In genomic region chr4:140246180-140247005, GRCm38 (mm10) we compare ENCODE assay signal across 8 mouse cellular contexts. TPM values are rescaled to one million over a fixed set of nuclear protein-coding genes. Genes with fewer than 3 reads are reported as not detected.
A peak's percentile ranks its signal among the peaks of the same experiment; 100 is the strongest.
DNase-seq lines count a peak whose midpoint lies in the region; ATAC-seq and TF ChIP-seq lines count a peak whose summit lies in the region.

Igsf21 (minus strand) TSS chr4:140246784.

- H3K27me3 ChIP-seq in lung, embryonic 16.5 days (ENCODE audit: control insufficient read depth, insufficient read depth, low read depth, low read length), result peaks cover 72% of the 10 kb centered on the region
- peaks cover 65% of the 10 kb centered on the region for H3K27me3 ChIP-seq in hindbrain, embryonic 14.5 days (ENCODE audit: control insufficient read depth, insufficient read depth, low read length)
- peaks cover 98% of the 10 kb centered on the region for H3K27me3 ChIP-seq in liver, embryonic 12.5 days (replicated peaks)
- peaks cover 24% of the 10 kb centered on the region; the same call in 1 of the 2 replicates for H3K27me3 ChIP-seq in stomach, postnatal 0 days (ENCODE audit: control insufficient read depth, insufficient read depth, low read length)

- H3K4me2 ChIP-seq in lung, embryonic 16.5 days (ENCODE audit: low read depth, low read length), result peak within 1 kb of the TSS; percentile 18; the same call in 1 of the 2 replicates
- H3K4me2 ChIP-seq in hindbrain, embryonic 14.5 days (replicated peaks), result peak within 1 kb of the TSS; percentile 94
- peak within 1 kb of the TSS; percentile 24; the same call in 1 of the 2 replicates for H3K4me2 ChIP-seq in liver, embryonic 12.5 days
- peak within 1 kb of the TSS; percentile 20; the same call in 1 of the 2 replicates for H3K4me2 ChIP-seq in stomach, postnatal 0 days (replicated peaks; ENCODE audit: low read depth)

- TF ChIP-seq CTCF in stomach, postnatal 0 days (IDR thresholded peaks at IDR 0.05; ENCODE audit: low read depth), result no peak

- DNase-seq in adrenal gland, adult (ENCODE audit: inconsistent age in 2 of 2, low spot score in 1 of 2), result peak; percentile 8 to 28
- DNase-seq in adrenal gland, adult 18-20 months (ENCODE audit: low spot score in 2 of 2), result no peak
- DNase-seq in lung, postnatal 36 days, result no peak
- DNase-seq in hindbrain, embryonic 14.5 days (ENCODE audit: low spot score), result peak; percentile 58
- DNase-seq in stomach, postnatal 0 days (ENCODE audit: low spot score), result peak; percentile 20

- no peak within 1 kb of the TSS for H3K27ac ChIP-seq in lung, embryonic 16.5 days (ENCODE audit: low read length)
- peak within 1 kb of the TSS; percentile 79 for H3K27ac ChIP-seq in hindbrain, embryonic 14.5 days
- no peak within 1 kb of the TSS for H3K27ac ChIP-seq in liver, embryonic 12.5 days
- H3K27ac ChIP-seq in stomach, postnatal 0 days (replicated peaks), result no peak within 1 kb of the TSS

- H3K36me3 ChIP-seq in lung, embryonic 16.5 days (ENCODE audit: control insufficient read depth, insufficient read depth, low read length), result no peaks in the 10 kb centered on the region
- no peaks in the 10 kb centered on the region for H3K36me3 ChIP-seq in hindbrain, embryonic 14.5 days (replicated peaks; ENCODE audit: control insufficient read depth, insufficient read depth)
- H3K36me3 ChIP-seq in liver, embryonic 12.5 days, result no peaks in the 10 kb centered on the region
- H3K36me3 ChIP-seq in stomach, postnatal 0 days (ENCODE audit: control insufficient read depth, insufficient read depth, low read length), result no peaks in the 10 kb centered on the region

- no peak within 1 kb of the TSS for H3K9ac ChIP-seq in lung, embryonic 16.5 days (ENCODE audit: low read length)
- peak within 1 kb of the TSS; percentile 73 for H3K9ac ChIP-seq in hindbrain, embryonic 14.5 days
- H3K9ac ChIP-seq in liver, embryonic 12.5 days, result no peak within 1 kb of the TSS
- no peak within 1 kb of the TSS for H3K9ac ChIP-seq in stomach, postnatal 0 days (ENCODE audit: low read length)

- TF ChIP-seq EP300 in stomach, postnatal 0 days (optimal IDR thresholded peaks at IDR 0.05), result no peak

- under 1% methylated on average over 72 of the region's 90 CpGs for WGBS in lung, embryonic 16.5 days
- WGBS in hindbrain, embryonic 14.5 days, result under 1% methylated on average over 68 of the region's 90 CpGs
- 4% methylated on average over 52 of the region's 90 CpGs for WGBS in liver, embryonic 12.5 days (ENCODE audit: insufficient replicate concordance)
- under 1% methylated on average over 62 of the region's 90 CpGs for WGBS in stomach, postnatal 0 days

- 0 out of 2 replicates have a peak, but pooled peaks cover 2% of the 10 kb centered on the region for H3K4me1 ChIP-seq in lung, embryonic 16.5 days (replicated peaks; ENCODE audit: control insufficient read depth, insufficient read depth, low read length)
- peaks cover 29% of the 10 kb centered on the region for H3K4me1 ChIP-seq in hindbrain, embryonic 14.5 days (replicated peaks; ENCODE audit: control insufficient read depth, insufficient read depth, low read length)
- H3K4me1 ChIP-seq in liver, embryonic 12.5 days, result 0 out of 2 replicates have a peak, but pooled peaks cover 4% of the 10 kb centered on the region
- no peaks in the 10 kb centered on the region for H3K4me1 ChIP-seq in stomach, postnatal 0 days (replicated peaks; ENCODE audit: control insufficient read depth, insufficient read depth)

- 0 out of 2 replicates have a peak, but pooled peaks have one; percentile 44 for ATAC-seq in lung, embryonic 16.5 days (ENCODE audit: low read depth)
- ATAC-seq in hindbrain, embryonic 14.5 days (ENCODE audit: low FRiP score), result peak; percentile 71
- 0 out of 2 replicates have a peak, but pooled peaks have one; percentile 18 for ATAC-seq in liver, embryonic 12.5 days
- ATAC-seq in stomach, postnatal 0 days (ENCODE audit: low FRiP score, low TSS enrichment), result no peak
- no peak for ATAC-seq in megakaryocyte, adult 5-6 weeks (ENCODE audit: poor library complexity, severe bottlenecking)

- H3K4me3 ChIP-seq in lung, embryonic 16.5 days (ENCODE audit: low read length), result peak within 1 kb of the TSS; percentile 2; the same call in 1 of the 2 replicates
- peak within 1 kb of the TSS; percentile 74 for H3K4me3 ChIP-seq in hindbrain, embryonic 14.5 days (replicated peaks; ENCODE audit: low read length)
- no peak within 1 kb of the TSS for H3K4me3 ChIP-seq in liver, embryonic 12.5 days
- peak within 1 kb of the TSS; percentile 23; the same call in 1 of the 2 replicates for H3K4me3 ChIP-seq in stomach, postnatal 0 days (ENCODE audit: low read depth, low read length)

- H3K9me3 ChIP-seq in lung, embryonic 16.5 days (ENCODE audit: control insufficient read depth, low read length), result no peaks in the 10 kb centered on the region
- H3K9me3 ChIP-seq in hindbrain, embryonic 14.5 days (ENCODE audit: control insufficient read depth, low read length), result no peaks in the 10 kb centered on the region
- H3K9me3 ChIP-seq in liver, embryonic 12.5 days (replicated peaks), result no peaks in the 10 kb centered on the region
- no peaks in the 10 kb centered on the region for H3K9me3 ChIP-seq in stomach, postnatal 0 days (ENCODE audit: control insufficient read depth, low read length)

RNA-seq across cellular contexts. Expression of gene Igsf21, which starts in this region (rescaled TPM):
- 1 to 10 TPM; 3.1 to 7.2 TPM for total RNA-seq in adrenal gland, adult 18-20 months (2021)
- polyA plus RNA-seq in lung, embryonic 16.5 days (2015; fragmentation: Nextera tagmentation; extraction: Ambion mirVana), result 0.13 and 0.48 TPM in 2 replicates
- polyA plus RNA-seq in hindbrain, embryonic 14.5 days (2014; fragmentation: Nextera tagmentation; extraction: Ambion mirVana), result 64.4 and 75.1 TPM in 2 replicates
- polyA plus RNA-seq in liver, embryonic 12.5 days (2016; fragmentation: Nextera tagmentation; extraction: Ambion mirVana), result 0.08 and 0.10 TPM in 2 replicates
- 1.2 and 1.5 TPM in 2 replicates for polyA plus RNA-seq in stomach, postnatal 0 days (2015; fragmentation: Nextera tagmentation; extraction: Ambion mirVana)
- not detected in 2 replicates for total RNA-seq in megakaryocyte, adult 5-6 weeks (2015)
- total RNA-seq in megakaryocyte, adult 5-6 weeks (2017), result not detected in 2 replicates

Comparison
In these comparisons a context has a peak if more than half of its experiments do, and no peak if none do; other contexts are left out.
1. RNA of gene Igsf21 (total RNA-seq): 3.1 to 7.2 TPM in adrenal gland, adult 18-20 months; not detected in megakaryocyte, adult 5-6 weeks; every median in the first group is over 4 times any median in the second.
2. RNA of gene Igsf21 (polyA plus RNA-seq): 64.4 to 75.1 TPM in hindbrain, embryonic 14.5 days; 1.2 to 1.5 TPM in stomach, postnatal 0 days, 0.13 to 0.48 TPM in lung, embryonic 16.5 days and 0.08 to 0.10 TPM in liver, embryonic 12.5 days; every median in the first group is over 10 times any median in the second.
3. DNase-seq: peak in adrenal gland, adult (2 of 2), hindbrain, embryonic 14.5 days (single experiment) and stomach, postnatal 0 days (single experiment); none in adrenal gland, adult 18-20 months (0 of 2) and lung, postnatal 36 days (single experiment).
4. Peak in ATAC-seq, H3K4me3 ChIP-seq and H3K4me2 ChIP-seq in lung, embryonic 16.5 days; RNA of the gene not detected or under 1 TPM.
5. Peak in ATAC-seq and H3K4me2 ChIP-seq in liver, embryonic 12.5 days; RNA of the gene not detected or under 1 TPM.
6. H3K4me2 ChIP-seq: peak in every context shown above with its lines; median percentile 94 in hindbrain, embryonic 14.5 days; 24 in liver, embryonic 12.5 days; 20 in stomach, postnatal 0 days; 18 in lung, embryonic 16.5 days.